Mouse (Mus musculus) hematopoietic stem cell, adult 5-6 weeks (primary cell): ENCODE results near the gene Extl1. TPM values are rescaled to one million over a fixed set of nuclear protein-coding genes. Genes with fewer than 3 reads are reported as not detected.
"Not testable (repeated sequence)": the region's sequence is repeated elsewhere in the genome, so short reads cannot be mapped to it uniquely, and the experiment has no call there.

Experiments used
- ATAC-seq, 2 experiments: fragments of 125-278 bp in 1 of 2; replicated peaks in 1 of 2; 2 replicates each; pipeline ENCODE4 v1.8.0; 2016 to 2017; ENCODE audit warnings: inconsistent platforms in 2 of 2, mild to moderate bottlenecking in 2 of 2, moderate number of reproducible peaks in 2 of 2, low read depth in 1 of 2, moderate TSS enrichment in 1 of 2; ENCODE audit not compliant: low FRiP score in 2 of 2, poor library complexity in 2 of 2, severe bottlenecking in 2 of 2, insufficient read depth in 1 of 2, low TSS enrichment in 1 of 2
- total RNA-seq: library from RNA; stranded (forward); fragments of 172-1452, 232-1000 nt; gene quantifications from 2 replicates; pipeline ENCODE4 v1.2.3, GENCODE M21; 2017

The Extl1 gene
- total RNA-seq, result 0.20 and 0.50 TPM in 2 replicates

- ATAC-seq, result not testable (repeated sequence)
Measured at GRCm38 (mm10) chr4:134383750-134384149, at the start of gene Extl1. Gene Extl1, minus strand, starts transcription at chr4:134383850.

DNA sequence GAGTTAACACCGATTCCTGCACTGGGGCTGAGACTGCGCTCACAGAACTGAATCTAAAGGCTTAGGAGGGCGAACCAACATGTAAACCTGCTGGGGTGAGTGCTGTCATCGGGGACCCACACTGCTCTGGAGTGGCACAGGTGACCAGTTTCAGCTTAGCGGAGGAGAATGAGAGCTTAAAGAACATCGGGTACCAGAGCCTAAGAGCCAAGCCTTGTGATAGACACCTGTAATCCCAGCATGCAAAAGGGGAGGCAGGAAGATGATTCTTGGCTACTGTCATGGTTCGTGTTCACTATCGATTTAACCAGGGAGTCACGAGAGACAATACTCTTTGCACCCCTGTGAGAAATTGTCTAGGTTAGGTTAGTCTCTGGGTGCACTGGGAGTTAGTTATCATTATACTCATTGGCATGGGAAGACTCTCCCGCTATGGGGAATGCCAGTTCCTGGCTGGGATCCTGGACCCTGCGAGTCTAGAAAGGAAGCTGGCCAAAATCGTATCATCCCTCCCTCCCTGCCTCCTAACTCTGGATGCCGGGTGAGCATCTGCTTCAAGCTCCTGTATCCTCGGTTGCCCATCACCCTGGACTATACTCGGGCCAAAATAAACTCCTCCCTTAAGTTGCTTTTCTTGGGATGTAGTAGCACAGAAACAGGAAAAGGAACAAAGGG lies 49.2 kb upstream of the Extl1 start:
- ATAC-seq, result no peak

- no peak for ATAC-seq
Measured at GRCm38 (mm10) chr4:134430381-134431004, 46.8 kb upstream of the Extl1 start.

- ATAC-seq, result no peak
Measured at GRCm38 (mm10) chr4:134425088-134425487, 41.4 kb upstream of the Extl1 start.

- ATAC-seq, result no peak
Measured at GRCm38 (mm10) chr4:134423949-134424348, 40.3 kb upstream of the Extl1 start.

DNA sequence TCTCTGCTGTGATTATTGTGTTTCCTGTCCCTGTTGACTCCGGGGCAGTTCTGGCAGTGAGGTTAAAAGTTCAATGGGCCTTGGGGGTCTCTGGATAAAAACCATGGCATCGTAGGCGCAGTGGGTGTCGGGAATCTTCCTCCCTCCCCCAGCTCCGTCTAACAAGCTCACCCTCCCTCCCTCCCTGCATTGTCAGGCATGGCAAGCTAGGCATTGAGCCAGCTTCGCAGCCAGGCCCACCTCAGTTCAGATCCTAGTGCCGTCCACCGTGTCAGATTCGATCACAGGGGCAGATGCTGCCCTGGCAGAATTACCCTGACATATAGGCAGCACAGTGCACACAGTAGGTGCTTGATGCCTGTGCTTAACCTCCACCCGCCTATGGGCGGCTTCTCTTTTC lies 38.3 kb upstream of the Extl1 start:
- ATAC-seq, result no peak

- ATAC-seq, result no peak
Measured at GRCm38 (mm10) chr4:134417111-134417510, 33.5 kb upstream of the Extl1 start.

- ATAC-seq, result no peak
Measured at GRCm38 (mm10) chr4:134416602-134417001, 33.0 kb upstream of the Extl1 start.

GRCm38 (mm10) chr4:134416177-134416576 lies 32.5 kb upstream of the Extl1 start:
- ATAC-seq, result no peak

DNA sequence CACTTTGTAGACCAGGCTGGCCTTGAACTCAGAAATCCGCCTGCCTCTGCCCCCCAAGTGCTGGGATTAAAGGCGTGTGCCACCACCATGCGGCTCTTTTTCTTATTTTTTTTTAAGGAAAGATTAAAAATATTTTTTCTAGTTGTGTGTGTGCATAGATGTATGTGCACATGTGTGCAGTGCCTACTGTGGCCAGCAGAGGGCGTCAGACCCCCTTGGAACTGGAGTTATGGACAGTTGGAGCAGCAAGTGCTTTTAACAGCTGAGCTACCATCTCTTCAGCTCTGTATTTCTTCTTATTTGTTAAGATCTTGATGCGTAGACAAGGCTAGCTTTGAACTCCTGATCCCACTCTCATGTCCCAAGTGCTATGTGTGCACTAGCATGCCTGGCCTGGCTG lies 25.6 kb upstream of the Extl1 start:
- no peak for ATAC-seq

DNA sequence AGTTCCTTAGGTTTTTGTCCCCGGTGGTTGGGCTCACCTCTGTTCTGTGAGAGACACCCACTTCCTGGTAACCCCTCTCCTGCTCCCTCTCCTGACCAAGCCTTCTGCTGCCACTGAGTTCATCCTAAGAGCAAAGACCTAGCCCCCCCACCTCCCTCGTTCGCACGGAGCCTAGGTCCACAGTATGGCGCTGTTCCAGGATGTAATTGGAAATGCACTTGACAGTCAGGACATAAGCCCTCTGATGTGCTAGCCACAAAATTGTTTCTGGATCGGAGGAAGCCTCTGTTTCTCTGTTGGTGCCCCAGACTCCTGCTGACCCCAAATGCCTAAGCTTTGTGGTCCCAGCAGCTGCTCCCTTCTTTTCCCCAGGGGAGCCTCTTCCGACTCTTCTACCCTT lies 20.1 kb upstream of the Extl1 start:
- ATAC-seq, result 0 out of 4 replicates have a peak, but pooled peaks of 1 of the 2 experiments have one; percentile 6

GRCm38 (mm10) chr4:134402571-134403262 lies 19.1 kb upstream of the Extl1 start:
- ATAC-seq, result peak; percentile 29 to 46

GRCm38 (mm10) chr4:134401856-134402570 lies 18.4 kb upstream of the Extl1 start:
- no peak for ATAC-seq

- peak; percentile 52 to 68 for ATAC-seq
Measured at GRCm38 (mm10) chr4:134401181-134401661, 17.6 kb upstream of the Extl1 start.

GRCm38 (mm10) chr4:134400206-134400605 lies 16.6 kb upstream of the Extl1 start:
- ATAC-seq, result no peak

DNA sequence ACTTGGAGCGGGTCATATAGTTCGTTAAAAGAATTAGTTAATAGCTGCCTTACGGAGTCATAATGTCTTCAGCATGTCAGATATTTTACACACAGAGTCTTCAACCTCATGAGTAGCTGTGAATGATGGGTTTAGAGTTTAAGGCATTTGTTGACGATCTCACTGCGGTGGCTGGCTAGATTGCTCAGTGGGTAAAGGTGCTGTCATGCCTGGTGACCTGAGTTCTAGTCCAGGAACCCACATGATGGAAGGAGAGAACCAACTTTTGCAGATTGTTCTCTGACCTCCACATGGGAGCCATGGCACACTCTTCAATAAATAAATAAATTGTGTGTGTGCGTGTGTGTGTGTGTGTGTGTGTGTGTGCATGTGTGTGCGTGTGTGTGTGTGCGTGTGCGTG lies 14.1 kb upstream of the Extl1 start:
- ATAC-seq, result no peak

GRCm38 (mm10) chr4:134397121-134397520 lies 13.5 kb upstream of the Extl1 start:
- ATAC-seq, result no peak
